Mouse (Mus musculus): ENCODE measurements around the gene Flnb.

The Flnb gene

DNA sequence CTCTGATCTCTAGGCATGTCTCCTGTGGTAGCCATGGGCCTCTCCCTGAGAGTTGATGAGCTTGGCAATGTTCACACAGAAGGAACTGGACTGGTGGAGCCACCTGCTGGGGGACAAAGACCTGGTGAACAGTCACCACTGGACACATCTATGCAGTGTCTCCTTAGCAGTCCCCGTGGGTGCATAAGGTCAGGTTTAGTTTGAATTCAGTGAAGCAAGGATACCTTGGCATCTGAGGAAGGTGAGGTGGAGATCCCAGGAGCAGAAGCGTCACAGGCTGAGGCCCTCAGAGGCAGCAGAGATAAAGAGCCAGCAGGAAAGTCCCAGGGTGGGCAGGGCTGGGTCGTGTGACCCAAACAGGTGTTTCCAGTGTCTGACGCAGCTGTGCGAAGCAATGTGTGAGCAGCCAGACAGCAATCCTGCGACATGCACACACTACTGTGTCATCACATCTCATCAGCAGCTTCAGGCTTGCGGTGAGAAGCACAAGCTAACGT, 176.6 kb downstream of the Flnb start, which contains the start of gene Dnase1l3:
Gene Dnase1l3 (minus strand): TSS at position 303 of the 497 bp plus-strand sequence.
- DNase-seq (ENCODE audit: low spot score): peak; percentile 72

DNA sequence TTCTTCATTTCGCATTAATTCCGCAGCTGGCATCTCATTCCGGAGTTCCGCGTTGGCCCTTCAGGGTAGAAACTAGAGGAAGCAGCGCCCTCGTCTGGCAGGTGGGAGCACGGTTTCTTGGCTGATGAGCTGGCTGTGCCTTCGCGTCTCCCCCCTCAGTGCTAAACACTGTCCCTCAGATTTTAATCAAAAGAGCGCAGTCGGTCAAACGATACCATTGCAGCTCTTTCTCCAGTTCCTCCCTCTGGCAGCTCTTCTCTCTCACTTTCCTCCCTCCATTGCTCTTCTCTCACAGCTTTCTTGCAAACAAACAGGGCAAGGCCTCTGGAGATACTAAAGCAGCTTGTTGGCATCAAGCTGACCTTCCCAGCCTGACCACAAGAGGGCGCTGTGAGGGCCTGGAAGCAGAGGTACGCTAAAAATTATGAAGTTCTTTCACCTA, 179.5 kb downstream of the Flnb start:
- DNase-seq (ENCODE audit: low spot score): peak; percentile 94

DNA sequence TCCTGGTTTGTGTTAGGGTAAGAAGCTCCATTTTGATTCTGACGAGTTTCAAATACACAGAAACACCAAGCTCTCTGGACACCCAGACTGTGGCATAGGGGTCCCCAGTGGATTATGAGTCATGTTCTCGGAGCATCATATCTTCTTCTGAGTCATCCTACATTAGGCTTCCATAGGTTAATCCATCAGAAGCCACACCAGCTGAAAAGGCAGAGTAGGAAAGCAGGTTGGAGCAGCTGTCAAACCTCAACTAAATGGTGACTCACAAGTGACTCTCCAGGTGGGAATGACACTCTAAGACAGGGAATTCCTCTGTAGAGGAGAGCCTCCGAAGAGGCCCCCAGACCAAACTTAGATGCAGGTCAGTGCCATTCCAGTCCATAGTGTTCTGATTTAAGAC, 181.3 kb downstream of the Flnb start:
- DNase-seq (ENCODE audit: low spot score): no peak

DNA sequence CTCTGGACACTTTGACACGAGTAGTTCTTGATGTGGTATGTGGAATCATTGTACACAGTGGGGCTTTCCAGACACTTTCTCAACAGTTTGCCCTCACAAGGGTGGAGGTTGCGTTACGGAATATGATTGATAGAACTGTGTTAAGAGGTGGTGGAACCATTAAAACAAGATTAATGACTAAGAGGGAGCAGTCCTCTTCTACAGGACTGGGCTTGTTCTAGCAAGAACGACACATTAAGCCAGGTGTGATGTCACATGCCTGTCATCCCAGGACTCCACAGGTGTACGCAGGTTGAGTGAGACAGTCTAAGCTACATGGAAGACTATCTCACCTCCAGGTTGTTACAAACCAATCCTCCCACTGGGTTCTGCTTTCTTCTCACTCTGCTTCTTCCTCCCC, 181.7 kb downstream of the Flnb start:
- no peak for DNase-seq (ENCODE audit: low spot score)

- DNase-seq (ENCODE audit: low spot score): no peak
These were observed 182.5 kb downstream of the Flnb start for GRCm38 (mm10) chr14:8000247-8000646.

Measured in testis, postnatal 10 days (tissue).